Mouse (Mus musculus): ENCODE measurements at regions not wholly inside any gene's neighbourhood (a gene's known extent, or its start where the extent isn't known, plus 50 kb on each side); places are given as distances from the start of the nearest gene placed in this dataset.

GRCm38 (mm10) chr9:50120820-50121599 is 223.8 kb downstream of the Rpl10-ps3 start:
- TF ChIP-seq CTCF (IDR thresholded peaks at IDR 0.05; ENCODE audit: borderline replicate concordance, extremely low read depth, insufficient read depth, insufficient read length) (no peak), POLR2A (IDR thresholded peaks at IDR 0.05; ENCODE audit: borderline replicate concordance, extremely low read depth, insufficient read depth, insufficient read length, poor library complexity, severe bottlenecking) (no peak)

Data from brain, embryonic 14.5 days (tissue).